Mouse (Mus musculus) intestine, postnatal 0 days (tissue): ENCODE measurements around the gene Ano4. TPM values are rescaled to one million over a fixed set of nuclear protein-coding genes. Genes with fewer than 3 reads are reported as not detected.
"Not testable (repeated sequence)": the region's sequence is repeated elsewhere in the genome, so short reads cannot be mapped to it uniquely, and the experiment has no call there.

Experiments used
- ATAC-seq: fragments of 200-750 bp; cut with Nextera tagmentation; 2 replicates; pipeline ENCODE4 v1.8.0; 2017; ENCODE audit warnings: mild to moderate bottlenecking, moderate TSS enrichment, moderate library complexity
- H3K27ac ChIP-seq: fragments of 300-500 bp; sonication (generic); 2 replicates; pipeline ENCODE4 v1.5.1; 2014; ENCODE audit warnings: mild to moderate bottlenecking, low read depth, low read length, moderate library complexity
- H3K27me3 ChIP-seq: fragments of 300-500 bp; sonication (generic); replicated peaks from 2 replicates; pipeline ENCODE4 v1.6.1; 2014; ENCODE audit warnings: low read length, mixed read lengths; ENCODE audit not compliant: control insufficient read depth, insufficient read depth
- H3K36me3 ChIP-seq: fragments of 300-500 bp; sonication (generic); 2 replicates; pipeline ENCODE4 v1.6.1; 2014; ENCODE audit warnings: mild to moderate bottlenecking, moderate library complexity; ENCODE audit not compliant: control insufficient read depth, insufficient read depth
- H3K4me1 ChIP-seq: fragments of 300-500 bp; sonication (generic); replicated peaks from 2 replicates; pipeline ENCODE4 v1.6.1; 2014; ENCODE audit warnings: antibody characterized with exemption, low read length, mixed read lengths; ENCODE audit not compliant: control insufficient read depth, insufficient read depth
- H3K4me2 ChIP-seq: fragments of 300-500 bp; sonication (generic); replicated peaks from 2 replicates; pipeline ENCODE4 v1.6.1; 2014; ENCODE audit warnings: low read depth, mild to moderate bottlenecking, moderate library complexity
- H3K4me3 ChIP-seq: fragments of 300-500 bp; sonication (generic); 2 replicates; pipeline ENCODE4 v1.5.1; 2014; ENCODE audit warnings: low read depth, low read length
- H3K9ac ChIP-seq: fragments of 300-500 bp; sonication (generic); 2 replicates; pipeline ENCODE4 v1.6.1; 2014; ENCODE audit warnings: mild to moderate bottlenecking, low read depth, low read length
- H3K9me3 ChIP-seq: fragments of 300-500 bp; sonication (generic); 2 replicates; pipeline ENCODE4 v1.6.1; 2016; ENCODE audit warnings: mixed run types; ENCODE audit not compliant: control insufficient read depth
- CTCF ChIP-seq: sonication (generic); IDR thresholded peaks from 2 replicates; pipeline ENCODE4 v1.5.1; 2016; ENCODE audit warnings: low read depth, mild to moderate bottlenecking, control low read depth, antibody characterized with exemption, moderate library complexity
- WGBS: fragments of 180-500 bp; shearing (Covaris S2); extraction: QIAGEN DNeasy Blood & Tissue Kit; methylation state at CpG from one replicate; pipeline ENCODE4 v1.1.7; 2014; 5-methylcytosine and 5-hydroxymethylcytosine counted together
- polyA plus RNA-seq: library from polyadenylated mRNA; unstranded; fragments of >200 nt; fragmentation: Nextera tagmentation; extraction: Ambion mirVana; gene quantifications from 2 replicates; pipeline ENCODE4 v1.2.1, GENCODE M21; 2015

The Ano4 gene
- polyA plus RNA-seq, 1 experiment from 2014 or later, result not detected

DNA sequence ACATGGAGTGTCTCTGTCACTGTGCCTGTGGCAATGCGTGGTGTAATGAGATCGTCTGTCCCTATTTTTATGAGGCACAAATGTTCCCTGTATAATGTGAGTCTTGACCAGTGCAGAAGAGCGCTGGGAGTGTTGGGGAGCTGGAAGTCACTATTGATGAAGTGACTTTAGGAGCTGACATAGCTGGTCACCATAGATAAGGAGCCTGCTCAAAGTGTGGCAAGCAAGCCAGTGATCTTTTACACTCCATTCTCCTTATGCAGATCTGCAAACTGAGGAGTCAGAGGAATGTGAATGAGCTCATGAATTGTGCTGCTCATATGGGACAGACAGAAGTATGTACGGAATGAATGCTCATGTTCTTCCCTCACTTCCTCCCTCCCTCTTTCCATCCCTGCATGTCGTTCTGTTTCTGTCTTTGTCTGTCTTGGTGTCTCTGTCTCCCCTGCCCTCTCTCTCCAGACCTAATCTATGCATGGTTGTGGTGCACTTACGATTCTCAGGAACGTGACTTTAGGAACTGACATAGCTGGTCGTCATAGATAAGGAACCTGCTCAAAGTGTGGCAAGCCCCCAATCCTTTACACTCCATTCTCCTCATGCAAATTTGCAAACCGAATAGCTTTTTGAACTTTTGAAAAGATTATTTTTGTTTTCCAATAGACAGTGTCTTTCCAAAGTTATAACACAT lies 252.1 kb downstream of the Ano4 start:
- H3K27me3 ChIP-seq, result no peaks in the 10 kb centered on the region
- H3K9ac ChIP-seq, result no peak overlapping the region
- no peaks in the 10 kb centered on the region for H3K4me1 ChIP-seq
- 73% methylated on average over 9 of the region's 9 CpGs for WGBS
- no peak overlapping the region for H3K4me3 ChIP-seq
- no peak overlapping the region for H3K27ac ChIP-seq
- no peaks in the 10 kb centered on the region for H3K9me3 ChIP-seq
- H3K36me3 ChIP-seq, result no peaks in the 10 kb centered on the region
- TF ChIP-seq CTCF, result no peak
- no peak overlapping the region for H3K4me2 ChIP-seq
- ATAC-seq, result no peak

GRCm38 (mm10) chr10:89077447-89077846 lies 267.1 kb downstream of the Ano4 start:
- no peaks in the 10 kb centered on the region for H3K36me3 ChIP-seq
- no peak for ATAC-seq
- WGBS, result 85% methylated on average over 5 of the region's 5 CpGs

DNA sequence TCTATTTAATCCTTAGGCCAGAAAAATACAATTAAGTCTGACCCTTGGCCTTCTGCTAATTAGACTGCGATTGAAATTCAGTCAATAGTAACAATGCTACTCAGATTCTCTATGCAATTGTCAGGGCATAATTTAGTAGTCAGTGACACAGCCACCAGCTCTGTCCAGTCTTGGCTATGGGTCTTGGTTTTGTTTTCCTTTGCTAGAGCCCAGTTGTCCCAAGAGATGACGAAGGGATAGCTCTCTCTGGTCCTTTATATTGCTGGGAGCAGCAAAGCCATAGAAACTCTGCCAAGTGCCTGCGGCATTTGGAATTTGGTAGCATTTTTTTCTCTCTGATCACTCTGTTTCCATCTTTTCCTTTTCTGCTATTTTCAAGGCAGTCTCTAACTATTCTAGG lies 288.7 kb downstream of the Ano4 start:
- no peak overlapping the region for H3K27ac ChIP-seq
- 73% methylated on average over 3 of the region's 3 CpGs for WGBS
- no peak overlapping the region for H3K9ac ChIP-seq
- H3K4me1 ChIP-seq, result no peaks in the 10 kb centered on the region
- H3K4me2 ChIP-seq, result no peak overlapping the region
- no peak for TF ChIP-seq CTCF
- no peak for ATAC-seq
- no peak overlapping the region for H3K4me3 ChIP-seq
- no peaks in the 10 kb centered on the region for H3K9me3 ChIP-seq
- no peaks in the 10 kb centered on the region for H3K36me3 ChIP-seq
- no peaks in the 10 kb centered on the region for H3K27me3 ChIP-seq

More at GRCm38 (mm10) chr10:89077447-89077846, 267.1 kb downstream of the Ano4 start:
- no peak overlapping the region for H3K27ac ChIP-seq
- no peak for TF ChIP-seq CTCF
- H3K4me3 ChIP-seq, result no peak overlapping the region
- H3K4me2 ChIP-seq, result no peak overlapping the region
- H3K27me3 ChIP-seq, result no peaks in the 10 kb centered on the region
- no peaks in the 10 kb centered on the region for H3K9me3 ChIP-seq
- H3K9ac ChIP-seq, result no peak overlapping the region
- no peaks in the 10 kb centered on the region for H3K4me1 ChIP-seq

DNA sequence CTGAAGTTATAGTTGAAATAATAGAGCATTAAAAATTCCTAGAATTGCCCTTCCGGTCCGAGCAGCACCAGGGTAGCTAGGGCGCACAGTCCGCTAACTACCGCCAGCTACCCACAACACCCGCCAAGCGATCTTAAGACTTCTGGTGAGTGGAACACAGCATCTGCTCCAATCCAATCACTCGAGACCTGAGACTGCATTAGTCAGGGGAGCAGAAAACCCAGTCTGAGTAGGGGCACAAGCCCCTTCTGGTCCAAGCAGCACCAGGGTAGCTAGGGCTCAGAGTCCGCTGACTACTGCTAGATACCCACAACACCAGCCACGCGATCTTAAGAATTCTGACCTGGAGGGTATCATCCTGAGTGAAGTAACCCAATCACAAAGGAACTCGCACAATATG lies 299.6 kb downstream of the Ano4 start:
- H3K36me3 ChIP-seq, H3K4me3 ChIP-seq, H3K27me3 ChIP-seq, H3K27ac ChIP-seq, H3K4me1 ChIP-seq, H3K9me3 ChIP-seq, H3K9ac ChIP-seq, H3K4me2 ChIP-seq, ATAC-seq: not testable (repeated sequence)
- WGBS, result 90% methylated on average over 12 of the region's 12 CpGs

GRCm38 (mm10) chr10:89044166-89044565 lies 300.4 kb downstream of the Ano4 start:
- no peak for ATAC-seq

DNA sequence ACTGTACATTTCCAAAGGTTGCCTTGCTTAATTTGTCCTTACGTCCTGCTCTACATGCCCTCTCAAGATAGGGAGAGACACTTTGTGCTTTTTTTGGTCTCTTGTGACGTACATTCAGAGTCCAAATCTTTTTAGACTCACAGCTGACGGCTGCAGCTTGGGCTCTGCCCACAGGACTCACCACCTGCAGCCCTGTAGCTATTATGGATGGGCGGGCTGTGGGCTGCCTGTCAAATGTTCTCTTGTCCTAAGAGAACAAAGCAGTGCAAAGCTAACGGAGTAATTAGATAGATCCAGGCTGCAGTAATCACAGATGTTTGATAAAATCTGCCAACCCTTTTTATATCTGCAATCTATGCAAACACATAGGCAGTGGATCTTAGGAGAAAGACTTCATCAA lies 325.6 kb downstream of the Ano4 start:
- Histone ChIP-seq H3K27me3 (no peaks in the 10 kb centered on the region), H3K4me3 (no peak overlapping the region), H3K27ac (no peak overlapping the region), H3K4me2 (no peak overlapping the region), H3K36me3 (no peaks in the 10 kb centered on the region), H3K4me1 (no peaks in the 10 kb centered on the region), H3K9ac (no peak overlapping the region), H3K9me3 (no peaks in the 10 kb centered on the region)
- TF ChIP-seq CTCF, result no peak
- 67% methylated on average over 5 of the region's 5 CpGs for WGBS
- ATAC-seq, result no peak

More at GRCm38 (mm10) chr10:89044166-89044565, 300.4 kb downstream of the Ano4 start:
- H3K27me3 ChIP-seq, result no peaks in the 10 kb centered on the region
- no peaks in the 10 kb centered on the region for H3K36me3 ChIP-seq
- H3K4me2 ChIP-seq, result no peak overlapping the region
- H3K9ac ChIP-seq, result no peak overlapping the region
- 88% methylated on average over 1 of the region's 1 CpGs for WGBS
- no peaks in the 10 kb centered on the region for H3K9me3 ChIP-seq
- no peak overlapping the region for H3K27ac ChIP-seq
- no peak overlapping the region for H3K4me3 ChIP-seq
- no peaks in the 10 kb centered on the region for H3K4me1 ChIP-seq
- no peak for TF ChIP-seq CTCF
